Mouse (Mus musculus) CH12F3 (cell line): ENCODE data around the gene Myocos.

Experiments
- in situ Hi-C: fragments of 300-500 bp; cut with MboI; formaldehyde crosslinking; loops from 2 replicates; pipeline ENCODE4 v1.14.3; 2020; ENCODE audit warnings: low sequenced_read_pairs

The Myocos gene

GRCm38 (mm10) chr1:162620487-162620886 is 37.5 kb downstream of the Myocos start:
- in situ Hi-C loops, result no loop called here

GRCm38 (mm10) chr1:162615511-162615910 is 42.5 kb downstream of the Myocos start:
- in situ Hi-C loops, result no loop called here

GRCm38 (mm10) chr1:162611191-162611590 is 46.8 kb downstream of the Myocos start:
- in situ Hi-C loops, result no loop called here

- in situ Hi-C loops, result no loop called here
Observed at GRCm38 (mm10) chr1:162609633-162610250, 48.3 kb downstream of the Myocos start.

GRCm38 (mm10) chr1:162608127-162608526 is 49.9 kb downstream of the Myocos start:
- in situ Hi-C loops, result no loop called here

- in situ Hi-C loops, result no loop called here
Observed at GRCm38 (mm10) chr1:162601288-162601687, 56.7 kb downstream of the Myocos start.

GRCm38 (mm10) chr1:162599617-162600016 is 58.4 kb downstream of the Myocos start:
- in situ Hi-C loops, result no loop called here

GRCm38 (mm10) chr1:162597379-162598102 is 60.5 kb downstream of the Myocos start:
- in situ Hi-C loops, result no loop called here
